Mouse (Mus musculus) hindbrain, embryonic 15.5 days (tissue): ENCODE results near the gene Mrps22. TPM values are rescaled to one million over a fixed set of nuclear protein-coding genes. Genes with fewer than 3 reads are reported as not detected.

Experiments
- ATAC-seq: fragments of 200-750 bp; cut with Nextera tagmentation; 2 replicates; pipeline ENCODE4 v1.8.0; 2017; ENCODE audit warnings: low read depth, moderate number of reproducible peaks, moderate TSS enrichment; ENCODE audit not compliant: low FRiP score
- H3K27ac ChIP-seq: fragments of 300-500 bp; sonication (generic); replicated peaks from 2 replicates; pipeline ENCODE4 v1.5.1; 2015; ENCODE audit warnings: mild to moderate bottlenecking, inconsistent platforms
- H3K27me3 ChIP-seq: fragments of 300-500 bp; sonication (generic); 2 replicates; pipeline ENCODE4 v1.6.1; 2015; ENCODE audit warnings: control low read depth, inconsistent platforms
- H3K36me3 ChIP-seq: fragments of 300-500 bp; sonication (generic); 2 replicates; pipeline ENCODE4 v1.6.1; 2015; ENCODE audit warnings: control low read depth, inconsistent platforms
- H3K4me1 ChIP-seq: fragments of 300-500 bp; sonication (generic); replicated peaks from 2 replicates; pipeline ENCODE4 v1.6.1; 2015; ENCODE audit warnings: control low read depth, inconsistent platforms
- H3K4me2 ChIP-seq: fragments of 300-500 bp; sonication (generic); 2 replicates; pipeline ENCODE4 v1.6.1; 2015; ENCODE audit warnings: moderate library complexity, mild to moderate bottlenecking, inconsistent platforms
- H3K4me3 ChIP-seq: fragments of 300-500 bp; sonication (generic); 2 replicates; pipeline ENCODE4 v1.5.1; 2015; ENCODE audit warnings: mild to moderate bottlenecking, inconsistent platforms
- H3K9ac ChIP-seq: fragments of 300-500 bp; sonication (generic); 2 replicates; pipeline ENCODE4 v1.6.1; 2015; ENCODE audit warnings: inconsistent platforms
- H3K9me3 ChIP-seq: fragments of 300-500 bp; sonication (generic); 2 replicates; pipeline ENCODE4 v1.6.1; 2016; ENCODE audit warnings: control low read depth, inconsistent platforms
- WGBS: fragments of 180-500 bp; shearing (Covaris S2); methylation state at CpG from one replicate; pipeline ENCODE4 v1.1.7; 2015; 5-methylcytosine and 5-hydroxymethylcytosine counted together
- polyA plus RNA-seq: library from polyadenylated mRNA; unstranded; fragments of >200 nt; fragmentation: Nextera tagmentation; extraction: Ambion mirVana; gene quantifications from 2 replicates; pipeline ENCODE4 v1.2.1, GENCODE M21; 2015

The Mrps22 gene
- 54.0 and 55.8 TPM in 2 replicates for polyA plus RNA-seq

DNA sequence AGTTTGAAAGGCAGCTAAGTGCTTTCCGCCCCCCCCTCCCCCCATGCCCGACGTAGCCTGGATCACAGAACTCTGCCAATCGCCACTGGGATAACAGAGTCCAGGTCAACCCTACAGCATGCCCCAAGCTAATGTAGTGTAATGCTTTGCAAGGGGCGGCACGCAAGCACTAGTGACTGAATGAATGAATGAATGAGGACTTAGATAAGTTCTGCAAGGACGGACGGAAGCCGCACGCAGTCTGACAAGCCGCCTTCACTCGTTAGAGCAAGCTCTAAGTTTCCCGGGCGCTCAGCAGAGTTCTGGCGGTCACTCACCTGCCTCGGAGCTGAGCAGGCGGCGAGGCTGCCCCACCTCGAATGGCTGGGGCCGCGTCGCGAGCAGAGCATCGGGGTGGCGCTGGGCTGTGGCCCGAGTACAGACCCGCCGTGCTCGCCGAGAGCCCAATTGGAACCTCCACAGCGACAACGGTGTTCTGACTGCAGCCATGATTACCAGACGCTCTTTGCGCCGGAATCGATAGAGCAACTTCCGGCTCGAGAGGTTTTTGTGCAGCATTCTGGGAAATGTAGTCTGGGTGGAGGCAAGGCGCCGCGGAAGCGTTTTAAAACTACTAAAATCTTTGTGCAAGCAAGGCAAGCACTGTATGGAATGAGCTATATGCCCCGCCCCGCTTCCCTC, at the start of gene Mrps22:
Mrps22 (minus strand) TSS at position 505 of the 681 bp plus-strand sequence.
- Histone ChIP-seq H3K27ac (peak within 1 kb of the TSS; percentile 67), H3K4me2 (peak within 1 kb of the TSS; percentile 98), H3K4me1 (peaks cover 16% of the 10 kb centered on the region), H3K9me3 (no peaks in the 10 kb centered on the region), H3K36me3 (peaks cover 18% of the 10 kb centered on the region), H3K9ac (peak within 1 kb of the TSS; percentile 81), H3K4me3 (peak within 1 kb of the TSS; percentile 78), H3K27me3 (peaks cover 4% of the 10 kb centered on the region; the same call in 1 of the 2 replicates)
- WGBS, result under 1% methylated on average over 44 of the region's 44 CpGs
- peak; percentile 91 for ATAC-seq

DNA sequence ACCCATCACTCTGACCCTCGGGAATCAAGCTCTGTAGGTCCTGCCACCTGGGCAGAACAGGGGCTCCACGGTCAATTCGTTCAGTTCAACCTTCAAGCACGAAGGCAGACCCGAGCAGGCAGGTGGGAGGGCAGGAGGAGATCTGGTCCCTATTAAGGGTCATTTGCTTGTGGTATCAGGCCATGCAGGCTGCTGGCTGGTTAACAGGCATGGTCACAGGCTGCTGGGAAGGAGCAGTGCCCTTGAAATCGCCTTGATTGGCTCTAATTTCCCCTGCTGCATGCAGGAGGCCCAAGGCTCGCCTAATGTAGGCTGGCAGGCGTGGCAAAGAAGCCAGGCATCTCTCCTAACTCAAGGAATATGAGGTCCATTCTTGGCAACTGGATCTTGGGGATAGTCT, 49.1 kb upstream of the Mrps22 start:
- 76% methylated on average over 8 of the region's 8 CpGs for WGBS
- Histone ChIP-seq H3K9me3 (no peaks in the 10 kb centered on the region), H3K36me3 (no peaks in the 10 kb centered on the region), H3K4me3 (no peak overlapping the region), H3K4me1 (no peaks in the 10 kb centered on the region), H3K27ac (no peak overlapping the region), H3K9ac (no peak overlapping the region), H3K4me2 (no peak overlapping the region), H3K27me3 (no peaks in the 10 kb centered on the region)
- no peak for ATAC-seq

DNA sequence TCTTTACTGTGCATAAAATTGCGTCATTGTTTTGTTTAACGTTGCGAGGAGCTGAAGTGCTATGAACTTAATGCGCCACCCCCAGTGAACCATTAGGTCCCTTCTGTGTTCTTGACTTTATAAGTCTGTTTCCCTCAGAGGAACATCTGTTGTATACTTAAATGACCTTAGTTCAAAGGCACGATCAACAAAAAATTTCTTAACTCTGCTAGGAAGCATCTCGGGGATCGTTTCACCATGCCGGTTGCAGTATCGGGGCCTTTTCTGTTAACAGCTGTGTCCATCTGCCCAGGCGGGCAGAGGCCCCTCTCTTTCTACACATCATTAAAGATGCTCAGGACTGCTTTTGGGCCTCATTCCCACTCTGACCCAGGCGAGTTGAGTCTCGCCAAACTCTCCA, 46.0 kb upstream of the Mrps22 start:
- Histone ChIP-seq H3K4me1 (no peaks in the 10 kb centered on the region), H3K4me2 (no peak overlapping the region), H3K4me3 (no peak overlapping the region), H3K9me3 (no peaks in the 10 kb centered on the region), H3K27ac (no peak overlapping the region), H3K27me3 (no peaks in the 10 kb centered on the region), H3K36me3 (no peaks in the 10 kb centered on the region), H3K9ac (no peak overlapping the region)
- 55% methylated on average over 12 of the region's 12 CpGs for WGBS
- no peak for ATAC-seq

GRCm38 (mm10) chr9:98645750-98646149, 44.3 kb upstream of the Mrps22 start:
- Histone ChIP-seq H3K36me3 (no peaks in the 10 kb centered on the region), H3K9ac (no peak overlapping the region), H3K27ac (no peak overlapping the region), H3K4me1 (no peaks in the 10 kb centered on the region), H3K4me3 (no peak overlapping the region), H3K9me3 (no peaks in the 10 kb centered on the region), H3K27me3 (no peaks in the 10 kb centered on the region), H3K4me2 (no peak overlapping the region)
- ATAC-seq, result peak; percentile 66; the same call in 1 of the 2 replicates
- 21% methylated on average over 4 of the region's 4 CpGs for WGBS

DNA sequence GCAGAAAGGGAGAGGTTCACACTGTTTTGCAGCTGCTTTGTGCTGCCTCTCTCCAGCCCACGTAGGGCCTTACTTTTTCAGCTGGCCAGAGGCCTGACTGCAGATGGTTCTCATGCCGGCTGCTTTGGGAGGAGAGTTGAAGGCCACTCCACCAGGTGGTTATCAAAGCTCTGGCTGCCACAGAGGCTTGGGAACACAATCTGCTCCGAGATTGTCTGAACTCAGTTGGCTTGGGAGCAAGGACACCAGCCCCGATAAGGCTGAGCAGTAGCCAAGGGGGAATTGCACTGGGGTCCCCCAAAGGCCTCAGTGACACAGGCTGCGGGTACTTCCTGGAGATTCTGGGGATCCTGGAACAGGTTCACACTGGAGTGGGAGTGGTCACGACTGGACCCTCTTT, 40.7 kb upstream of the Mrps22 start:
- 88% methylated on average over 6 of the region's 6 CpGs for WGBS

GRCm38 (mm10) chr9:98633287-98634162, 32.1 kb upstream of the Mrps22 start:
- H3K4me1 ChIP-seq, result 0 out of 2 replicates have a peak, but pooled peaks cover 4% of the 10 kb centered on the region
- no peak overlapping the region for H3K27ac ChIP-seq
- H3K9ac ChIP-seq, result no peak overlapping the region
- no peak overlapping the region for H3K4me3 ChIP-seq
- ATAC-seq, result peak; percentile 27; the same call in 1 of the 2 replicates
- H3K9me3 ChIP-seq, result no peaks in the 10 kb centered on the region
- 62% methylated on average over 13 of the region's 13 CpGs for WGBS
- H3K36me3 ChIP-seq, result no peaks in the 10 kb centered on the region
- no peak overlapping the region for H3K4me2 ChIP-seq
- H3K27me3 ChIP-seq, result no peaks in the 10 kb centered on the region

More for the DNA sequence above, 40.7 kb upstream of the Mrps22 start:
- Histone ChIP-seq H3K27ac (no peak overlapping the region), H3K4me2 (no peak overlapping the region), H3K4me1 (no peaks in the 10 kb centered on the region), H3K4me3 (no peak overlapping the region), H3K9me3 (no peaks in the 10 kb centered on the region), H3K36me3 (no peaks in the 10 kb centered on the region), H3K9ac (no peak overlapping the region), H3K27me3 (no peaks in the 10 kb centered on the region)
- no peak for ATAC-seq

GRCm38 (mm10) chr9:98628480-98628879, 27.0 kb upstream of the Mrps22 start:
- Histone ChIP-seq H3K4me2 (no peak overlapping the region), H3K9ac (no peak overlapping the region), H3K36me3 (no peaks in the 10 kb centered on the region), H3K27me3 (no peaks in the 10 kb centered on the region), H3K9me3 (no peaks in the 10 kb centered on the region), H3K4me1 (0 out of 2 replicates have a peak, but pooled peaks cover 3% of the 10 kb centered on the region), H3K27ac (no peak overlapping the region), H3K4me3 (no peak overlapping the region)
- 51% methylated on average over 3 of the region's 3 CpGs for WGBS
- ATAC-seq, result no peak

DNA sequence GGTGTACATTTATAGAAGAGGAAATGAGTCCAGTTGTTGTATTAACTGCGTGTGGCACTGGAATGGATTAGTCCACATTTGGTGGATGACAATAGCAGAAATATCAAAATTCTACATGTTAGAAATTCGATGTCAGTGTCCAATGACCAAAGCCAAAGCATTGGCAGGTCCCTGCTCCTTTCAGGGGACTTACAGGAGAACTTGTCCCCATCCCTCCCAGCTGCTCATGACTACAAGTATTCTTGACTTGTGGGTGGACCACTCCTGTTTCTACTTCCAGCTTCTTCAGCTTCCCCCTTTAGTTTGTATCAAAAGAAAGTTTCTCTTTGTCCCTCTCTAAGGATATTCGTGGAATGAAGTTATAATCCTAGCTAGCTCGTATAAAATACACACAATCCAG, 3.4 kb upstream of the Mrps22 start:
- whole genome bisulfite sequencing, result 78% methylated on average over 4 of the region's 4 CpGs
- ATAC-seq, result no peak

GRCm38 (mm10) chr9:98601837-98602359, 438 bp upstream of the Mrps22 start:
- peak overlapping the region; percentile 78 for H3K4me3 ChIP-seq
- peaks cover 13% of the 10 kb centered on the region for H3K36me3 ChIP-seq
- peak overlapping the region; percentile 81; the same call in 1 of the 2 replicates for H3K9ac ChIP-seq
- WGBS, result 57% methylated on average over 11 of the region's 11 CpGs
- no peak overlapping the region for H3K27ac ChIP-seq
- no peaks in the 10 kb centered on the region for H3K9me3 ChIP-seq
- H3K27me3 ChIP-seq, result peaks cover 4% of the 10 kb centered on the region; the same call in 1 of the 2 replicates
- H3K4me2 ChIP-seq, result peak overlapping the region; percentile 98
- peak; percentile 60 for ATAC-seq
- peaks cover 16% of the 10 kb centered on the region for H3K4me1 ChIP-seq

More for the DNA sequence above, 3.4 kb upstream of the Mrps22 start:
- Histone ChIP-seq H3K27ac (no peak overlapping the region), H3K4me1 (peaks cover 12% of the 10 kb centered on the region), H3K9me3 (no peaks in the 10 kb centered on the region), H3K36me3 (no peaks in the 10 kb centered on the region), H3K9ac (no peak overlapping the region), H3K4me2 (no peak overlapping the region), H3K27me3 (peaks cover 4% of the 10 kb centered on the region; the same call in 1 of the 2 replicates), H3K4me3 (no peak overlapping the region)

DNA sequence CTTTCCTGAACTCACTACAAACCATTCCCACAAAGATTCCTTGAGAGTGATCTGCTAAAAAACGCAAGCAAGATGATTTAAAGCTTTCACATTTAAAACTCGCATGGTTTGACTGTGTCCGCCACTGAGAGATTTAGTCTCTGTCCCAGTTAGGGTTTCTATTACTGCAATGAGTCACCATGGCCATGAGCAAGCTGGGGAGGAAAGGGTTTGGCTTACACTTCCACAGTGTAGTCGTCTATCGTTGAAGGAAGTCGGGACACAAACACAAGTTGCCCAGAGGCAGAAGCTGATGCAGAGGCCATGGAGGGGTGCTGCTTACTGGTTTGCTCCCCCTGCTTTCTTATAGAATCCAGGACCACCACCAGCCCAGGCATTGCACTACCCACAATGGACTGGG, 1.4 kb downstream of the Mrps22 start:
- H3K9me3 ChIP-seq, result no peaks in the 10 kb centered on the region
- peaks cover 16% of the 10 kb centered on the region for H3K4me1 ChIP-seq
- peak overlapping the region; percentile 98 for H3K4me2 ChIP-seq
- no peak for ATAC-seq
- H3K36me3 ChIP-seq, result peaks cover 27% of the 10 kb centered on the region
- 96% methylated on average over 6 of the region's 6 CpGs for WGBS
- H3K27ac ChIP-seq, result no peak overlapping the region
- H3K9ac ChIP-seq, result no peak overlapping the region
- peak overlapping the region; percentile 78 for H3K4me3 ChIP-seq
- peaks cover 4% of the 10 kb centered on the region; the same call in 1 of the 2 replicates for H3K27me3 ChIP-seq

- no peaks in the 10 kb centered on the region for H3K9me3 ChIP-seq
- ATAC-seq, result no peak
- WGBS, result 97% methylated on average over 4 of the region's 4 CpGs
- H3K4me3 ChIP-seq, result no peak overlapping the region
- no peak overlapping the region for H3K27ac ChIP-seq
- peaks cover 89% of the 10 kb centered on the region for H3K36me3 ChIP-seq
- no peaks in the 10 kb centered on the region for H3K27me3 ChIP-seq
- no peaks in the 10 kb centered on the region for H3K4me1 ChIP-seq
- no peak overlapping the region for H3K4me2 ChIP-seq
- H3K9ac ChIP-seq, result no peak overlapping the region
These were observed 17.6 kb downstream of the Mrps22 start for GRCm38 (mm10) chr9:98583852-98584251.
